Mouse (Mus musculus) midbrain, embryonic 16.5 days (tissue): ENCODE results near the gene Kcnmb1. TPM values are rescaled to one million over a fixed set of nuclear protein-coding genes. Genes with fewer than 3 reads are reported as not detected.

Source experiments
- ATAC-seq: fragments of 200-750 bp; cut with Nextera tagmentation; 2 replicates; pipeline ENCODE4 v1.8.0; 2017; ENCODE audit warnings: moderate TSS enrichment
- H3K27ac ChIP-seq: fragments of 300-500 bp; sonication (generic); 2 replicates; pipeline ENCODE4 v1.5.1; 2014; ENCODE audit warnings: mild to moderate bottlenecking, low read length, mixed read lengths
- H3K27me3 ChIP-seq: fragments of 300-500 bp; sonication (generic); 2 replicates; pipeline ENCODE4 v1.6.1; 2014; ENCODE audit warnings: low read depth, low read length, mixed read lengths; ENCODE audit not compliant: control insufficient read depth, insufficient read depth
- H3K36me3 ChIP-seq: fragments of 300-500 bp; sonication (generic); 2 replicates; pipeline ENCODE4 v1.6.1; 2014; ENCODE audit warnings: mild to moderate bottlenecking, low read length, moderate library complexity, mixed read lengths; ENCODE audit not compliant: control insufficient read depth, insufficient read depth
- H3K4me1 ChIP-seq: fragments of 300-500 bp; sonication (generic); 2 replicates; pipeline ENCODE4 v1.6.1; 2014; ENCODE audit warnings: mild to moderate bottlenecking, low read length, mixed read lengths; ENCODE audit not compliant: control insufficient read depth, insufficient read depth
- H3K4me2 ChIP-seq: fragments of 300-500 bp; sonication (generic); 2 replicates; pipeline ENCODE4 v1.6.1; 2014; ENCODE audit warnings: mild to moderate bottlenecking, low read length, mixed read lengths
- H3K4me3 ChIP-seq: fragments of 300-500 bp; sonication (generic); 2 replicates; pipeline ENCODE4 v1.5.1; 2014; ENCODE audit warnings: low read depth, mild to moderate bottlenecking, low read length, moderate library complexity, mixed read lengths
- H3K9ac ChIP-seq: fragments of 300-500 bp; sonication (generic); 2 replicates; pipeline ENCODE4 v1.6.1; 2014; ENCODE audit warnings: low read depth, low read length, mixed read lengths
- H3K9me3 ChIP-seq: fragments of 300-500 bp; sonication (generic); replicated peaks from 2 replicates; pipeline ENCODE4 v1.6.1; 2014; ENCODE audit warnings: mild to moderate bottlenecking, low read length, mixed read lengths; ENCODE audit not compliant: control insufficient read depth, poor library complexity, severe bottlenecking
- WGBS: fragments of 180-500 bp; shearing (Covaris S2); extraction: QIAGEN DNeasy Blood & Tissue Kit; methylation state at CpG from one replicate; pipeline ENCODE4 v1.1.7; 2014; 5-methylcytosine and 5-hydroxymethylcytosine counted together
- polyA plus RNA-seq: library from polyadenylated mRNA; unstranded; fragments of >200 nt; fragmentation: Nextera tagmentation; extraction: Ambion mirVana; gene quantifications from 2 replicates; pipeline ENCODE4 v1.2.1, GENCODE M21; 2015

Kcnmb1 gene
- polyA plus RNA-seq, 1 experiment from 2014 or later: 0.20 TPM

DNA sequence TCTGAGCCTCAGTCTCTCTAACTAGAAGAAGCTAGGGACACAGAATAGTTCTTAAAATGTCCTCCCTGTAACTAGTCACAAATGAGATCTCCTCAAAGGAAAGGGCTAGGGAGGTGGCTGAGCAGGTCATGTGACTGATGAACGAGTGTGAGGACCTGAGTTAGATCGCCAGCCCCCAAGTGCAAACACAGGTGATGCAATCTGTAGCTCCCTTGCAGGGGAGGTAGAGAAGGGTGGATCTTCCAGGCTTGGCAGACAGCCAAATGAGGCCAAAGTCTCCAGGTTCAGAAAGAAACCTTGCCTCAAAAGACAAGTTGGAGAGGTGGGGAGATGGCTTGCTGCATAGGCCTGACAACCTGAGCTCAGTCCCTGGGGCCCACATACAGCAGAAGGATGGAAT, 36.3 kb upstream of the Kcnmb1 start:
- H3K4me3 ChIP-seq: no peak overlapping the region
- 75% methylated on average over 2 of the region's 2 CpGs for WGBS
- no peak overlapping the region for H3K9ac ChIP-seq
- no peak overlapping the region for H3K27ac ChIP-seq
- no peaks in the 10 kb centered on the region for H3K27me3 ChIP-seq
- H3K4me1 ChIP-seq: no peaks in the 10 kb centered on the region
- no peaks in the 10 kb centered on the region for H3K9me3 ChIP-seq
- ATAC-seq: no peak
- no peak overlapping the region for H3K4me2 ChIP-seq
- no peaks in the 10 kb centered on the region for H3K36me3 ChIP-seq

DNA sequence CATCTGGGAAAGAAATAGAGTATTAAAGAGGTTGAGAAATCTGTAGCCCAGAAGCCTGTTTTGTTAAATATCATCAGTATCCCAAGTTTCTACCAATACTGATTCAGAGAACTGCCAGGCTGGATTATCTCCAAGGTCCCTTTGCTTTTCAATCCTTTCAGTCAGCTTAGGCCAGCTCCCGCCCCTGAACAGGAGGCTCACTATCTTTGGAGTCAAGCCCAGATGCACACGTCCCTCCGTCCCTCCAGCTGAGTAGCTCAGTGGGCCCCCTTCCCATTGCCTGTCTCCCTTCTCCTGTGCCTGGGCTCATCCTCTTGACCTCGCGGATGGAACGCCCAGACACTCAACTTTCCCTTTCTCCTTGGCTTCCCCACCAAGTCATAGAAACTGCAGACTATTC, 35.5 kb upstream of the Kcnmb1 start:
- Histone ChIP-seq H3K4me2 (no peak overlapping the region), H3K9me3 (no peaks in the 10 kb centered on the region), H3K4me1 (no peaks in the 10 kb centered on the region), H3K4me3 (no peak overlapping the region), H3K9ac (no peak overlapping the region), H3K36me3 (no peaks in the 10 kb centered on the region), H3K27me3 (no peaks in the 10 kb centered on the region), H3K27ac (no peak overlapping the region)
- ATAC-seq: no peak
- 57% methylated on average over 6 of the region's 6 CpGs for WGBS

DNA sequence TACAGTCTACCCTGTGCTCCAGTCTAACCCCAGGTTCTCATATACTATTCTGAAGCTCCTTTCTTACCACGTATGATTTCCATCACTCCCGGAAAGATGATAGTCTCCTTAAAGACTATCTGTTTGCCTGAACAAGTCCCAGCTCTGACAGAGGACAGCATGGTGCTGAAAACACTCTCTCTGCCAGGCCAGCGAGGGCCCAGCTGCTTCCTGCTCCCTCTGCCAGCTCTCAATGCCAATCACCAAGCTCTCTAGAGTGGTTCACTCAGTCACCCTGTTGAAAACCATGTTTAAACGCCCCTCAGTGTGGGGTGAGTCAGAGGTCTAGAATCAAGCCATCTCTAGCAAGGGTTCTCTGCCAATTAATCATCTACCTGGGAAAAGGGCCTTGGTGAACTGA, 35.0 kb upstream of the Kcnmb1 start:
- Histone ChIP-seq H3K27ac (no peak overlapping the region), H3K9ac (no peak overlapping the region), H3K27me3 (no peaks in the 10 kb centered on the region), H3K4me1 (no peaks in the 10 kb centered on the region), H3K4me2 (no peak overlapping the region), H3K4me3 (no peak overlapping the region), H3K36me3 (no peaks in the 10 kb centered on the region), H3K9me3 (no peaks in the 10 kb centered on the region)
- no peak for ATAC-seq
- 67% methylated on average over 4 of the region's 4 CpGs for WGBS

DNA sequence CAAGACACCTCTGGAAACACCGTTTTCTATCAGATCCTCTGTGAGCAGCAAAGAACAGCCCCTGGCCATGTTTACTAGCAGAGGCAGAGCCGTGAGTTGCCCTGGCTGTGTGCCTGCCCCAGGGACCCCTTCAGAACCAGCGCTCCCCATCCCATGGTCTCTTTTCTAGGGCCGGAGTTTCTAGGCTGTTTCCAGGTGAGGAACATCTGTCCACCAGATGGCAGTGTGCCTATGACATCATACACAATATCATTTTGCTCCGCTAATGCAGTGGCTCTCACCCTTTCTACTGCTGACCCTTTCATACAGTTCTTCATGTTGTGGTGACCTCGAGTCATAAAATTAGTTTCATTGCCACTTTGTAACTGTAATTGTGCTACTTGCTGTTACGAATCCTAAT, 34.2 kb upstream of the Kcnmb1 start:
- Histone ChIP-seq H3K9me3 (no peaks in the 10 kb centered on the region), H3K4me3 (no peak overlapping the region), H3K27ac (no peak overlapping the region), H3K4me2 (no peak overlapping the region), H3K4me1 (no peaks in the 10 kb centered on the region), H3K27me3 (no peaks in the 10 kb centered on the region), H3K36me3 (no peaks in the 10 kb centered on the region), H3K9ac (no peak overlapping the region)
- peak; percentile 59 for ATAC-seq
- 44% methylated on average over 7 of the region's 7 CpGs for WGBS

DNA sequence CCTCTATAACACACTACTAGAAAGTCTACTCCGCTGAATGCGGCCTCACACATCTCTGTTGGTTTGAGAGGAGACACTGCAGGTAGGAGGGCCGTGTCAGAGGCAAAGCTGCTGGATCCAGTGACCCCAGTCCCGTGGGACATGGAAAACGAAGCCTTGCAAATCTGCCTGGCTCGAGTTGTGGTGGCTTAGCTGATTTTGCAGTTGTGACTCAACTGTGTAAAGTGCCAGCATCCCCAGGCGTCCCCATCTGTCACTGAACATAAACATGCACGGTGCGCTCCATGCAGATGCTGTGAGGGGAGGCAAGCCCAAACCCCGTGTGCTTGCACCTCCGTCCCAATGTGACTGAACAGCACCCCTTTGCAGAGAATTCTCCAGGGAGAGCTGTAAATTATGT, 33.4 kb upstream of the Kcnmb1 start:
- Histone ChIP-seq H3K36me3 (no peaks in the 10 kb centered on the region), H3K9me3 (no peaks in the 10 kb centered on the region), H3K4me1 (no peaks in the 10 kb centered on the region), H3K4me2 (no peak overlapping the region), H3K27me3 (no peaks in the 10 kb centered on the region), H3K9ac (no peak overlapping the region), H3K27ac (no peak overlapping the region), H3K4me3 (no peak overlapping the region)
- ATAC-seq: no peak
- 60% methylated on average over 11 of the region's 11 CpGs for WGBS

DNA sequence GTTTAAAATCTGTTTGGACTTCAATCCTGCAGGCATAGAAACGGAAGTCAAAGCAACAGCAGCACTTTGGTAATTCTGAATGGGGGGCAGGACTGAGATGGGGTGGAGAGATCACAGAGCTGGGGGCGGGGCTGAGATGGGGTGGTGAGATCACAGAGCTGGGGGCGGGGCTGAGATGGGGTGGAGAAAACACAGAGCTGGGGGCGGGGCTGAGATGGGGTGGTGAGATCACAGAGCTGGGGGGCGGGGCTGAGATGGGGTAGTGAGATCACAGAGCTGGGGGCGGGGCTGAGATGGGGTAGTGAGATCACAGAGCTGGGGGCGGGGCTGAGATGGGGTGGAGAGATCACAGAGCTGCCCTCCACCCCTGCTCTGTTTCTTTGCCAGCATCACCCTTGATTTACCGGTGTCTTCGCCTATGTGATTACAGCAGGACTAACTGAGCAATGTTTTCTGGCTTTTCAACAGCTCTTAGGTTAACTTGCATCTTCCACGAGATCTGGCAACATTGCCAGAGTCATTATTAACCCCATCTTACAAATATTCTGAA, 30.9 kb upstream of the Kcnmb1 start:
- Histone ChIP-seq H3K27ac (no peak overlapping the region), H3K9ac (no peak overlapping the region), H3K4me1 (no peaks in the 10 kb centered on the region), H3K36me3 (no peaks in the 10 kb centered on the region), H3K4me3 (no peak overlapping the region), H3K9me3 (no peaks in the 10 kb centered on the region), H3K4me2 (no peak overlapping the region), H3K27me3 (no peaks in the 10 kb centered on the region)
- ATAC-seq: no peak
- 14% methylated on average over 8 of the region's 10 CpGs for WGBS

DNA sequence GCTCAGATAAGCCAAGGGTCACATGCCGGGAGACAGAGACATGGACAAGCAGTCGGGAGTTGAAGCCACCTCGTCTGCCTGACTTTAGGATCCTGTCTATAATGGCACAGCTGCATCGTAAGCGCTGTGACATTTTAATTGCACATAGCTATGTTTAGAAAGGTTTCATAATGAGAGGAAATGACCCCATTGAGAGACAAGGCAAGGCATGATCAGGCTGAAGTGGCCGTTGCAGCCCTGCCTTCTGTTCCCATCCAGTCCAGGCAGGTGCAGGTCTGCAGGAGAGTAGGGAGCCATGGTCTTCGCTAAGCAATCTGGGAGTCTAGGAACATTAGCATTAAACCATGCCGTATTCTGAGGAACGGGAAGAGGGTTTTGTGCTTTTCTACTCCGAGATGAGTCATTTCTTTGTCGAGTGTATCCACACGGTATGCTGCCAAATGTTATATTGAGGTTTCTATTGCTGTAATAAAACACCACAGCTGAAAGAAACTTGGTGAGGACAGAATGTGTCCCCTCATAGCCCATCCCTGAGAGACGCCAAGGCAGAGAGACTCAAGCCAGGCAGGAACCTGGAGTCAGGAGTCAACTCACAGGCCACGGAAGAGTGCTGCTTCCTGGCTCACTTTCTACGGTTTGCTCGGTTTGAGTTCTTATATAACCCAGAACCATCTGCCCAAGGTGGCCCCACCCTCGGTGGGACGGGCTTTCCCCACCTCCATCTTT, 30.3 kb upstream of the Kcnmb1 start:
- Histone ChIP-seq H3K27ac (no peak overlapping the region), H3K9ac (no peak overlapping the region), H3K9me3 (no peaks in the 10 kb centered on the region), H3K4me2 (no peak overlapping the region), H3K4me1 (no peaks in the 10 kb centered on the region), H3K4me3 (no peak overlapping the region), H3K36me3 (no peaks in the 10 kb centered on the region), H3K27me3 (no peaks in the 10 kb centered on the region)
- no peak for ATAC-seq
- 73% methylated on average over 18 of the region's 18 CpGs for WGBS

DNA sequence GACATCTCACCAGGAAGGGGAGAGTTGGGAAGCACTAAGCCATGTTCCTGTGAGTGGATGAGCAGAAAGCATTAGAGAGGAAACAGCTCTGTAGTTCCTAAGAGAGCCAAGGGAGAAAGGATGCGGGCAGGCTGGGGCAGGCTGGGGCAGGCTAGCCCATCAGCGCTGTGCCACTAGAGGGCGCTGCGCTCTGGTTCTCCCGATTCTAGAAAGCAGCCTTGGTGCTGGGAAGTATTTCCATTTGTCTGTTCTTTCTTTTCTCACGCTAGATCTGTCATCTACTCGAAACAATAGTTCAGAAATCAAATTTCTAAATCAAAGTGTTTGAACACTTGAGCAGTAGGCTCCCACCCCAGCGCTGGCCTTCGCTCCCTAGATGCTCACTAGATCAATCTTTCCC, 28.5 kb upstream of the Kcnmb1 start:
- H3K27me3 ChIP-seq: no peaks in the 10 kb centered on the region
- no peaks in the 10 kb centered on the region for H3K36me3 ChIP-seq
- no peak overlapping the region for H3K27ac ChIP-seq
- no peak for ATAC-seq
- H3K4me3 ChIP-seq: no peak overlapping the region
- H3K9me3 ChIP-seq: no peaks in the 10 kb centered on the region
- H3K4me1 ChIP-seq: no peaks in the 10 kb centered on the region
- 63% methylated on average over 9 of the region's 9 CpGs for WGBS
- no peak overlapping the region for H3K9ac ChIP-seq
- H3K4me2 ChIP-seq: no peak overlapping the region

DNA sequence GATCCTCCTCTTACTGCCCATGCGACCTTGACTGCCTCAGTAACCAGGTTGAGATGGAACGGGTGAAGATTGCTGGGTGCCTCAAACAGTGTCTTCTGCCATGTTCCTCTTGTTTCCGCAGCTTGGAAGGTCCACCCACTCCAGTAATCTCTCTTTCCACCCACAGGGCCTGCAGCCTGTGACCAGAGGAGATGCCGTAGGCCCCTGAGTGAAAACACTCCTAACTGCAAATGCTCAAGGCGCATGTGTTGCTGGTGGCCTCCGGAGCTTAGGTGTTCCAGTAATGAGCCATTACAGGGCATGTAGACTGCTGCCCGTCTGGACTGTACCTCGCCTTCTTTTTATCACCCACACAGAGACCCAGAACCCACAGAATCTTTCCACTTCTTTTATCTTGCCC, 25.2 kb upstream of the Kcnmb1 start:
- Histone ChIP-seq H3K27me3 (no peaks in the 10 kb centered on the region), H3K4me2 (no peak overlapping the region), H3K36me3 (no peaks in the 10 kb centered on the region), H3K9me3 (no peaks in the 10 kb centered on the region), H3K27ac (no peak overlapping the region), H3K9ac (no peak overlapping the region), H3K4me1 (no peaks in the 10 kb centered on the region), H3K4me3 (no peak overlapping the region)
- 92% methylated on average over 8 of the region's 8 CpGs for WGBS
- no peak for ATAC-seq
